Mouse (Mus musculus): Measurements from ENCODE around the gene Nupl1.

- TF ChIP-seq EP300 (IDR thresholded peaks at IDR 0.05; ENCODE audit: insufficient read depth, low read depth, low read length) (no peak), CTCF (IDR thresholded peaks at IDR 0.05) (peak; percentile 29; the same call in 1 of the 2 replicates), POLR2A (IDR thresholded peaks at IDR 0.05; ENCODE audit: insufficient read depth, low read depth, low read length) (no peak)
Measured at GRCm38 (mm10) chr14:60252004-60253000, 1.1 kb upstream of the Nupl1 start.

All from heart, adult 2 months (tissue).